Mouse (Mus musculus) frontal cortex, postnatal 25 days (tissue): Measurements from ENCODE around the gene Rlf.
"Not testable (repeated sequence)": the region's sequence is repeated elsewhere in the genome, so short reads cannot be mapped to it uniquely, and the experiment has no call there.

Experiments
- DNase-seq, 2 experiments: peaks; one replicate each; pipeline ENCODE4 v3.0.0; 2022; ENCODE audit warnings: low spot score in 2 of 2

Rlf gene

DNA sequence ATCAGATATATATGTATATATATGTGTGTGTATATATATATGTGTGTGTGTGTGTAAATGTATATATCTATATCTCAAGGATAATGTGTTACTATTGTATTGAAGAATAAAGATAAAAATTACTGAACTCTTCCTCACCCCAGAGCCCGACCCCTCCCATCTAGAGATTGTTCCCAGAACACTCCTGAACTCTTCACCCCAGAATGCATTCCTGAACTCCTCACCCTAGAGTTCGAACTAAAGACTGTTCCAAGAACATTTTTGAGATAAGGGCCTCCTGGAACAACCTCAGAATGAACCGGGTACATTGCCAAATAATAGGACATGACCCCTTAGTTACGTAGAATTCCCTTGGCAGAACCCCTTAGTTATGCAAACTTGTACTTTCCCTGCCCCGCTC lies 48.2 kb downstream of the Rlf start:
- DNase-seq: not testable (repeated sequence)

DNA sequence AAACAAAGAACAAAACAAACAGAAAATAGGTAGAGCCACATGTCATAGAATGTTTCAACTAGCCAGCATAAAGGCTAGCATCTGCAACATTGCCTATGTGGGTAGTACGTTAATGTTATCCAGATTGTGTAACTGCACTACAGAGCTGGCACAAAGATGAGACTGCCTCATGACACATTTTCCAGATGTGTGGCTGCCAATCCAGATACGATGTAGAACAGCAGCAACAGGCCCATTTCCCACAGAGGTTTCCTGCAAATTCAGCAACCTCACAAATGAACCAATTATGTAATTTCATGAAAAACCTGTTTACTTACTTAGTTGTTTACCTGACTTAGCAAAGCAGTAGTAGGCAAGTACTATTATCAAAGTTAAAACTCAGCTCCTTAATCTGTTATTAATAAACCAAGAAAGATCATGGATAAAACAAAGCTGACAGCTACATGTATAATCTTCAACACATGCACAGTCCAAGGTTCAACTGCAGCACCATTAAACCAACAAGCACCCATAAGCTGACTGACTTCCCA lies 51.3 kb downstream of the Rlf start:
- DNase-seq: no peak

DNA sequence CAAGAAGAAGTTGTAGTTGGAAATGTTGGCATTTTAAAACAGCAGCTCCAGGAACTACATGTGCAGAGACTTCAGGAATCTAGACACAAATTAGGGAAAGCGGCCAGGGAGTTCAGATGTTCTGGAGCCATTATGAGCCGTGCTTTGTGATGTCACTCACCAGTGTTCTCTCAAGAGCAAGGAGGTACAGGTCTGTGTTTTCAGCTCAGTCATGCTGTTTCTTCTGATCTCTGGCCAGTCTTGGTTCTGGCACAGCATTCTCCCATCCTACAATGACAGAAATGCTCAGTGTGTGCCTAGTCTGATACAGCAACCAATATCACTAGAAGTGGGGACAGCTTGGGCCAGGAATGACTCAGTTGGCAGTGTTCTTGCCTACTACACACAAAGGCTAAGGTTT lies 105.8 kb downstream of the Rlf start, which contains the start of gene Tmco2:
Gene Tmco2 (minus strand): TSS at position 101 of the 400 bp plus-strand sequence.
- DNase-seq: no peak

DNA sequence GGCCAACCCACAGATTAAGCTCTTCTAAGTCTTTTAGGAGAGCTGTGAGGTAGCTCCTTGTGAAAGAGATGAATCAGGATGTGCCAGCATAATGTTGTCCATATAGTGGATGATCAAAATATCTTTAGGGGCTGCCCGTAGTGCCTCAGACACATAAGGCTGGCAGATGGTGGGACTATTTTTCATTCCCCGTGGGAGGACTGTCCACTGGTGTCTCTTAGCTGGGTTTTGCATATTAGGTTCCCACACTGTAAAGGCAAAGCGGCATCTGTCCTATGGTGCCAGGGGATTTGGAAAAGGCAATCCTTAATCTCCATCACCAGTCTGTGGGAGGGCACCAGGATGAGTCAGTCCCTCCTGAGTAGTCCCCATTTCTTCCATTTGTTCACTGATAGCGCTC lies 111.6 kb downstream of the Rlf start:
- peak; percentile 20 to 30 for DNase-seq

DNA sequence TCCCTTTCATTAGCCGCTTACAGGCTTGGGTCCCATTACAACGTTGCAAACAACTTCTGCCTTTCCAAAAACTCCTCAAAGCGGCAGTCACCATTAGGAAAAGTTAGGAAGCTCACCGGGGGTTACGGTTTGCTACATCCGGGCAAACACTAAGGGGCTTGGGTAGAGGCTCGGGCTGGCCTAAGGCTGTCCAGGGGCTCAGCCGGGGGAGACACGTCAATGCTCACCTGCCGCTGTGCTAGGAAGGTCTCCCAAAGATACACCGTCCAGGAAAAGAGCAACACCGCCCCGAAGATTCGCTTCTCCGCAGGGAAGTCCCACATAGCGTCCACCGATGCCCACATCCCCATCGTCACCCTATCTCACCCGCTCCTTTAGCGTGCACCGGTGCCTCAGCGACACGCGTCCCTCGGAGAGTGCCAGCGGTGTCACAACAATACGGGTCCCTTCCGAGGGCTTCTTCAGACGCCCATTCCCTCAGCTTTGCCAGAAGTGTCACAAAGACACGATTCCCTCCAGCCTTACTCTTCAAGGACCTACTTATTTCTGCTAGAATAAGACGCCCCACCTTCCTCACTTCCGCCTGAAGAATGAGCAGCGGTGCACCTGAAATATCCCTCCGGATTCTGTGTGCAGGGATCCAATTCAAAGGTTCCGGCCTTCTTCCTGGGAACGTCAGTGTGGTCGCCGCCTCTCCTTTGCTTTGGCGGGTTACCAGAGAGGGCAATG lies 117.1 kb downstream of the Rlf start, which contains the start of gene Zmpste24:
Gene Zmpste24 (minus strand): TSS at position 592 of the 729 bp plus-strand sequence.
- peak; percentile 82 to 85 for DNase-seq
